Mouse (Mus musculus) limb, embryonic 11.5 days (tissue): ENCODE data around the gene Hepacam2. TPM values are rescaled to one million over a fixed set of nuclear protein-coding genes. Genes with fewer than 3 reads are reported as not detected.
"Not testable (repeated sequence)": the region's sequence is repeated elsewhere in the genome, so short reads cannot be mapped to it uniquely, and the experiment has no call there.

Experiments
- ATAC-seq: fragments of 200-750 bp; cut with Nextera tagmentation; 2 replicates; pipeline ENCODE4 v1.8.0; 2017; ENCODE audit warnings: low read depth; ENCODE audit not compliant: insufficient number of reproducible peaks, low FRiP score, low TSS enrichment
- DNase-seq: peaks from one replicate; pipeline ENCODE4 v3.0.0-alpha.2; 2015; ENCODE audit warnings: low spot score
- H3K27ac ChIP-seq: fragments of 300-500 bp; sonication (generic); replicated peaks from 2 replicates; pipeline ENCODE4 v1.5.1; 2014; ENCODE audit warnings: low read depth, mild to moderate bottlenecking, low read length
- H3K27me3 ChIP-seq: fragments of 300-500 bp; sonication (generic); 2 replicates; pipeline ENCODE4 v1.6.1; 2014; ENCODE audit warnings: mild to moderate bottlenecking, low read length, mixed read lengths; ENCODE audit not compliant: control insufficient read depth, insufficient read depth
- H3K36me3 ChIP-seq: fragments of 300-500 bp; sonication (generic); 2 replicates; pipeline ENCODE4 v1.6.1; 2014; ENCODE audit warnings: mild to moderate bottlenecking, low read length, moderate library complexity, mixed read lengths; ENCODE audit not compliant: control insufficient read depth, insufficient read depth
- H3K4me1 ChIP-seq: fragments of 300-500 bp; sonication (generic); 2 replicates; pipeline ENCODE4 v1.6.1; 2014; ENCODE audit warnings: low read length, mixed read lengths; ENCODE audit not compliant: control insufficient read depth, insufficient read depth
- H3K4me2 ChIP-seq: fragments of 300-500 bp; sonication (generic); 2 replicates; pipeline ENCODE4 v1.6.1; 2014; ENCODE audit warnings: low read depth, mild to moderate bottlenecking, moderate library complexity; ENCODE audit not compliant: severe bottlenecking
- H3K4me3 ChIP-seq: fragments of 300-500 bp; sonication (generic); 2 replicates; pipeline ENCODE4 v1.5.1; 2014; ENCODE audit warnings: low read depth, low read length
- H3K9ac ChIP-seq: fragments of 300-500 bp; sonication (generic); 2 replicates; pipeline ENCODE4 v1.6.1; 2014; ENCODE audit warnings: mild to moderate bottlenecking, low read length
- H3K9me3 ChIP-seq: fragments of 300-500 bp; sonication (generic); 2 replicates; pipeline ENCODE4 v1.6.1; 2016; ENCODE audit warnings: low read length; ENCODE audit not compliant: control insufficient read depth
- WGBS: fragments of 180-500 bp; shearing (Covaris S2); extraction: QIAGEN DNeasy Blood & Tissue Kit; methylation state at CpG from one replicate; pipeline ENCODE4 v1.1.7; 2014; 5-methylcytosine and 5-hydroxymethylcytosine counted together
- polyA plus RNA-seq: library from polyadenylated mRNA; unstranded; fragments of >200 nt; fragmentation: Nextera tagmentation; extraction: Ambion mirVana; gene quantifications from 2 replicates; pipeline ENCODE4 v1.2.1, GENCODE M21; 2014

Hepacam2 gene
- polyA plus RNA-seq, 1 experiment from 2014 or later = 0.31 TPM

DNA sequence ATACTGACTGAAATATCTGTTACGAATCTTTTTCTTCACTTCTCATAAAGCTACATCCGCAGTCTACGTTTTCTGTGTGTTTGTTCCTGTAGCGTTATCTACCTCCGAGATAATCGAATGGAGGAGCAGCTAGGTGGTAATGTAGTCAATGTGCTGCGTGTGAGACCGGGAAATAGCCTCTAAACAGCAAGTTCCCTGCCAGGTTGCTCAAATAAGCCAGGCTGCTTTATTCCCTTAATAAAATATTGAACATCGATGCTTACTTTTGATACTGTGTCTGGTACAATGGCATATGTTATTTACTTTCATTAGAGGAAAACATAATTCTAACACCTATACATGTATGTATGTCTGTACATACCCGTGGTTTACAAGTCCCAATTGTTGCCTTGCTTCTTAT, 13.0 kb upstream of the Hepacam2 start:
- Histone ChIP-seq H3K4me2 (no peak overlapping the region), H3K36me3 (no peaks in the 10 kb centered on the region), H3K4me3 (no peak overlapping the region), H3K4me1 (no peaks in the 10 kb centered on the region), H3K9me3 (no peaks in the 10 kb centered on the region), H3K27ac (no peak overlapping the region), H3K9ac (no peak overlapping the region; the same call in 1 of the 2 replicates), H3K27me3 (no peaks in the 10 kb centered on the region)
- no peak for DNase-seq
- no peak for ATAC-seq
- 83% methylated on average over 10 of the region's 10 CpGs for WGBS

DNA sequence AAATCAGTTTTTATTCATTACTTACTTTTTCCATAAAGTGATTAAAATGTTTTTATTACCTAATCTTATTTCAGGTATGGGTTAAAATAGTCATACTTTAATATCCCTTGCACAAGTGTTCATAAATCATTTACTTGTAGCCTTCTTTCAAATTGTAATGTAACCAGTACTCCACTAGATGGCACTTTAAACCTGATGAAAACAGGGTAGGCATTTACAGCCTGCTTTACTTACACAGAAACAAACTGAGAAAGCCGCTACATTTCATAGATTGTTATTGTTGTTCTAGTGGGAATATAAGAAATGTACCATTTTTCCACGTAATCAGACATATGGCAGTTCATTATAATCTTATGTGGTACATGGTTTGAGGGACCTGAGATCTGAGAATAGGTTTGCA, 11.7 kb upstream of the Hepacam2 start:
- ATAC-seq (no peak), DNase-seq (no peak)
- Histone ChIP-seq H3K27me3 (no peaks in the 10 kb centered on the region), H3K36me3 (no peaks in the 10 kb centered on the region), H3K4me2 (no peak overlapping the region), H3K4me3 (no peak overlapping the region), H3K27ac (no peak overlapping the region), H3K9ac (no peak overlapping the region), H3K4me1 (no peaks in the 10 kb centered on the region), H3K9me3 (no peaks in the 10 kb centered on the region)
- WGBS = 38% methylated on average over 2 of the region's 2 CpGs

GRCm38 (mm10) chr6:3508151-3508550, 10.1 kb upstream of the Hepacam2 start:
- not testable (repeated sequence) for DNase-seq

DNA sequence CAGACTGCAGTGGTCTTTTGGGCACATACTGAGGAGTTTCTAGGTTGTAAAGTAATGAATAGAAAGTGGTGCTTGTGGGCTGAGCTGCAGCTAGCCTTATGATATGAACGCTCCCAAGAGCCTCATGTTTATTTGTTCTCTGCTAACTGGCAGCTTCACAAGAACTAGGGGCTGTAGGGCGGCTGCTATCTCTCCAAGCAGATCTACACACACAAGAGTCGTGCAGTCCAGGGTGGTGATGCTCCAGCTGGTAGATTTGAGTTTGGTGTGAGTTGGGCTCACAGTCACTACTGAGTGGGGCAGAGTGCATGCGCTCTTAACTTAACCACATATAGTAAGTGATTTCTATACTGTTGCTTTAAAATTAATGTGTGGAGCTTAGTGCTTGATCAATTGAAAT, 9.0 kb upstream of the Hepacam2 start:
- H3K36me3 ChIP-seq = no peaks in the 10 kb centered on the region
- ATAC-seq = no peak
- no peaks in the 10 kb centered on the region for H3K27me3 ChIP-seq
- H3K27ac ChIP-seq = no peak overlapping the region
- H3K9ac ChIP-seq = no peak overlapping the region
- H3K4me2 ChIP-seq = no peak overlapping the region
- no peaks in the 10 kb centered on the region for H3K4me1 ChIP-seq
- H3K4me3 ChIP-seq = no peak overlapping the region
- 83% methylated on average over 4 of the region's 4 CpGs for WGBS
- no peak for DNase-seq
- no peaks in the 10 kb centered on the region for H3K9me3 ChIP-seq

More at GRCm38 (mm10) chr6:3508151-3508550, 10.1 kb upstream of the Hepacam2 start:
- not testable (repeated sequence) for H3K27ac ChIP-seq, H3K27me3 ChIP-seq, H3K9ac ChIP-seq, ATAC-seq, H3K4me3 ChIP-seq, H3K36me3 ChIP-seq, H3K4me2 ChIP-seq, H3K9me3 ChIP-seq, H3K4me1 ChIP-seq
- WGBS = 92% methylated on average over 2 of the region's 2 CpGs

DNA sequence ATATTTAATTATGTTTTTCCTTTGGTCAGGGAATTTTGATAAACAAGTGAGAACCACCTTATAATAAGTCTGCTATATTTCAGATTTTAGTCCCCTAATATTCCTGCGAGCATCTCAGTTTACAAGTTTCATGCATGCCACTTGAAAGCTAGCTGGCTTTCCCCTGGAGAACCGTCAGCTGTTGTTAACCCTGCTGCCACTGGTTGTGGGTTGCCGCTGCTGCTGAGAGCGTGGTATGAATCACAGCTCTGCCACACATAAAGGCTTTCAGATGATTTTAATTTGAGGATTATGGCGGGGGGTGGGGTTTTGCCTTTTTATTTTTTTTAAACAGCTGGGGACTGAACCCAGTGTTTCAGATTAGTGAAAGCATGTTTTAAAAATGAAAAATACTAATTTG, 7.2 kb upstream of the Hepacam2 start:
- no peaks in the 10 kb centered on the region for H3K27me3 ChIP-seq
- peak; percentile 32 for DNase-seq
- WGBS = 49% methylated on average over 5 of the region's 5 CpGs
- no peak overlapping the region for H3K27ac ChIP-seq
- H3K4me1 ChIP-seq = no peaks in the 10 kb centered on the region
- ATAC-seq = no peak
- H3K4me2 ChIP-seq = no peak overlapping the region
- H3K9me3 ChIP-seq = no peaks in the 10 kb centered on the region
- H3K9ac ChIP-seq = no peak overlapping the region
- H3K4me3 ChIP-seq = no peak overlapping the region
- no peaks in the 10 kb centered on the region for H3K36me3 ChIP-seq

- WGBS = 91% methylated on average over 3 of the region's 3 CpGs
- Histone ChIP-seq H3K27ac (no peak overlapping the region), H3K36me3 (no peaks in the 10 kb centered on the region), H3K4me2 (no peak overlapping the region), H3K4me3 (no peak overlapping the region), H3K9ac (no peak overlapping the region), H3K9me3 (no peaks in the 10 kb centered on the region), H3K4me1 (no peaks in the 10 kb centered on the region), H3K27me3 (no peaks in the 10 kb centered on the region)
- ATAC-seq (no peak), DNase-seq (no peak)
Observed at GRCm38 (mm10) chr6:3500286-3500685, 2.2 kb upstream of the Hepacam2 start.

- Histone ChIP-seq H3K27me3 (no peaks in the 10 kb centered on the region), H3K4me2 (no peak overlapping the region), H3K4me3 (no peak overlapping the region), H3K9ac (no peak overlapping the region), H3K27ac (no peak overlapping the region), H3K9me3 (no peaks in the 10 kb centered on the region), H3K4me1 (no peaks in the 10 kb centered on the region), H3K36me3 (no peaks in the 10 kb centered on the region)
- ATAC-seq = no peak
- WGBS = 5% methylated on average over 2 of the region's 2 CpGs
- DNase-seq = no peak
Observed at GRCm38 (mm10) chr6:3496210-3496609, 1.9 kb downstream of the Hepacam2 start.

GRCm38 (mm10) chr6:3494285-3494684, 3.8 kb downstream of the Hepacam2 start:
- H3K36me3 ChIP-seq = no peaks in the 10 kb centered on the region
- no peaks in the 10 kb centered on the region for H3K4me1 ChIP-seq
- no peak overlapping the region for H3K27ac ChIP-seq
- H3K27me3 ChIP-seq = no peaks in the 10 kb centered on the region
- no peak overlapping the region for H3K9ac ChIP-seq
- H3K4me3 ChIP-seq = no peak overlapping the region
- DNase-seq (no peak), ATAC-seq (no peak)
- WGBS = 76% methylated on average over 5 of the region's 5 CpGs
- H3K9me3 ChIP-seq = no peaks in the 10 kb centered on the region
- no peak overlapping the region for H3K4me2 ChIP-seq

- no peaks in the 10 kb centered on the region for H3K36me3 ChIP-seq
- no peaks in the 10 kb centered on the region for H3K9me3 ChIP-seq
- 96% methylated on average over 1 of the region's 1 CpGs for WGBS
- no peak overlapping the region for H3K4me2 ChIP-seq
- no peak overlapping the region for H3K27ac ChIP-seq
- no peak overlapping the region for H3K9ac ChIP-seq
- ATAC-seq (no peak), DNase-seq (no peak)
- H3K4me1 ChIP-seq = no peaks in the 10 kb centered on the region
- no peaks in the 10 kb centered on the region for H3K27me3 ChIP-seq
- H3K4me3 ChIP-seq = no peak overlapping the region
Observed at GRCm38 (mm10) chr6:3487355-3487754, 10.7 kb downstream of the Hepacam2 start.
